Mouse (Mus musculus) stomach, embryonic 16.5 days (tissue): Measurements from ENCODE around the gene Fndc3b. TPM values are rescaled to one million over a fixed set of nuclear protein-coding genes. Genes with fewer than 3 reads are reported as not detected.

Experiments used
- ATAC-seq: fragments of 200-750 bp; cut with Nextera tagmentation; 2 replicates; pipeline ENCODE4 v1.8.0; 2017; ENCODE audit warnings: moderate number of reproducible peaks, moderate TSS enrichment; ENCODE audit not compliant: insufficient read depth, low FRiP score
- H3K27ac ChIP-seq: fragments of 300-500 bp; sonication (generic); 2 replicates; pipeline ENCODE4 v1.5.1; 2014; ENCODE audit warnings: low read length
- H3K27me3 ChIP-seq: fragments of 300-500 bp; sonication (generic); 2 replicates; pipeline ENCODE4 v1.6.1; 2014; ENCODE audit warnings: low read length, control low read depth, mixed read lengths; ENCODE audit not compliant: control insufficient read depth, insufficient read depth
- H3K36me3 ChIP-seq: fragments of 300-500 bp; sonication (generic); 2 replicates; pipeline ENCODE4 v1.6.1; 2014; ENCODE audit warnings: low read length; ENCODE audit not compliant: control insufficient read depth, insufficient read depth
- H3K4me1 ChIP-seq: fragments of 300-500 bp; sonication (generic); 2 replicates; pipeline ENCODE4 v1.6.1; 2014; ENCODE audit warnings: low read length, control low read depth, mixed read lengths; ENCODE audit not compliant: control insufficient read depth, insufficient read depth
- H3K4me2 ChIP-seq: fragments of 300-500 bp; sonication (generic); 2 replicates; pipeline ENCODE4 v1.6.1; 2014; ENCODE audit warnings: low read depth, low read length, mixed read lengths
- H3K4me3 ChIP-seq: fragments of 300-500 bp; sonication (generic); replicated peaks from 2 replicates; pipeline ENCODE4 v1.5.1; 2014; ENCODE audit warnings: mild to moderate bottlenecking, low read length
- H3K9ac ChIP-seq: fragments of 300-500 bp; sonication (generic); 2 replicates; pipeline ENCODE4 v1.6.1; 2014; ENCODE audit warnings: low read length
- H3K9me3 ChIP-seq: fragments of 300-500 bp; sonication (generic); replicated peaks from 2 replicates; pipeline ENCODE4 v1.6.1; 2016; ENCODE audit warnings: low read length, control low read depth; ENCODE audit not compliant: control insufficient read depth
- WGBS: fragments of 180-500 bp; shearing (Covaris S2); extraction: QIAGEN DNeasy Blood & Tissue Kit; methylation state at CpG from one replicate; pipeline ENCODE4 v1.1.7; 2014; 5-methylcytosine and 5-hydroxymethylcytosine counted together
- polyA plus RNA-seq: library from polyadenylated mRNA; unstranded; fragments of >200 nt; fragmentation: Nextera tagmentation; extraction: Ambion mirVana; gene quantifications from 2 replicates; pipeline ENCODE4 v1.2.1, GENCODE M21; 2015

Gene Fndc3b
- polyA plus RNA-seq, 1 experiment from 2014 or later: 28.6 TPM

DNA sequence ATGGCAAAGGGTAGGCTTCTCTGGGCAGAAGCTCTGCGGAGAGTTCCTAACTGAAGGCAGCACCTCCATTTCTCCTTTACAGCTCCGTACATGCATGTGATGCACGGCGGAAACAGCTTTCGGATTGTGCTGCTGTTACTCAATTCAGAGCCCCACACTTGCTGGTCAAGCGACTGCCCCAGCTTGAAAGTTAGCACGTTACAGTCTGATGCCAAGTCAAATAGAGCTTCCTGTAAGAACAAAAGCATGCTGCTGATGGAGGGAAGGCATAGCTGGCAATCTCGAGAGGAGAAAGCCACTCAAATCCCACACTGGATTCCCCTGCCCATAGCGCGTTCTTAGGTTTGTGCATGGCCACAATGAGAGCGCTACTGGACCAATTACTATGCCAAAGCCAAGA lies 122.5 kb downstream of the Fndc3b start:
- Histone ChIP-seq H3K4me2 (no peak overlapping the region), H3K27me3 (no peaks in the 10 kb centered on the region), H3K4me3 (no peak overlapping the region), H3K36me3 (no peaks in the 10 kb centered on the region), H3K27ac (no peak overlapping the region), H3K4me1 (peaks cover 8% of the 10 kb centered on the region; the same call in 1 of the 2 replicates), H3K9me3 (no peaks in the 10 kb centered on the region), H3K9ac (no peak overlapping the region)
- 89% methylated on average over 11 of the region's 11 CpGs for WGBS
- ATAC-seq: no peak

- no peaks in the 10 kb centered on the region for H3K27me3 ChIP-seq
- no peak overlapping the region for H3K4me3 ChIP-seq
- peaks cover 8% of the 10 kb centered on the region; the same call in 1 of the 2 replicates for H3K4me1 ChIP-seq
- 42% methylated on average over 11 of the region's 11 CpGs for WGBS
- no peak for ATAC-seq
- H3K9ac ChIP-seq: no peak overlapping the region
- peak overlapping the region; percentile 23; the same call in 1 of the 2 replicates for H3K27ac ChIP-seq
- H3K4me2 ChIP-seq: no peak overlapping the region
- H3K9me3 ChIP-seq: no peaks in the 10 kb centered on the region
- H3K36me3 ChIP-seq: no peaks in the 10 kb centered on the region
Observed at GRCm38 (mm10) chr3:27584607-27585605, 126.2 kb downstream of the Fndc3b start.

GRCm38 (mm10) chr3:27581931-27582840 lies 128.9 kb downstream of the Fndc3b start:
- no peak overlapping the region for H3K4me3 ChIP-seq
- no peaks in the 10 kb centered on the region for H3K9me3 ChIP-seq
- no peaks in the 10 kb centered on the region for H3K36me3 ChIP-seq
- 71% methylated on average over 6 of the region's 6 CpGs for WGBS
- H3K9ac ChIP-seq: no peak overlapping the region
- no peak overlapping the region for H3K4me2 ChIP-seq
- no peak for ATAC-seq
- no peaks in the 10 kb centered on the region for H3K27me3 ChIP-seq
- no peak overlapping the region for H3K27ac ChIP-seq
- H3K4me1 ChIP-seq: peaks cover 8% of the 10 kb centered on the region; the same call in 1 of the 2 replicates

DNA sequence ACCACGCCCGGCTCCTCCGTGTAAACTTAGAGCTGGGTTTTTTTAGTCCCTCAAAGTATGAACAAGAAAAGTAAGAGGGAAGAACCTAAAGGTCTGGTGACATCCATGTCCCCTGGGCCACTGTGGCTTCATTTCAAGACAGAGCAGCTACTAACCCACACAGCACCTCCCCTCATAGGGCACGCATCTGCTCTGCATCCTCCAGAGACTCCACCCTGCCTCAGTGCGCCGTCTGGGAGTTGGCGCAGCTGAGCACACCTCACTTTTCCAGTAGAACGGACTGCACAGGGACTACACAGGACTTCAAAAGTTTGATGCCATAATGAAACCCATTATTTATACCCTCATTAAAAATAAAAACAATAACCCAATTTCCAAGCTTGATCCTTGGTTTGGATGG lies 130.2 kb downstream of the Fndc3b start:
- ATAC-seq: no peak
- Histone ChIP-seq H3K27me3 (no peaks in the 10 kb centered on the region), H3K4me3 (no peak overlapping the region), H3K9ac (no peak overlapping the region), H3K4me2 (no peak overlapping the region), H3K9me3 (no peaks in the 10 kb centered on the region), H3K27ac (no peak overlapping the region), H3K4me1 (peaks cover 5% of the 10 kb centered on the region; the same call in 1 of the 2 replicates), H3K36me3 (no peaks in the 10 kb centered on the region)
- WGBS: 87% methylated on average over 8 of the region's 8 CpGs

- ATAC-seq: no peak
- no peaks in the 10 kb centered on the region for H3K36me3 ChIP-seq
- WGBS: 54% methylated on average over 7 of the region's 7 CpGs
- H3K4me2 ChIP-seq: no peak overlapping the region
- no peaks in the 10 kb centered on the region for H3K9me3 ChIP-seq
- H3K4me1 ChIP-seq: peaks cover 7% of the 10 kb centered on the region; the same call in 1 of the 2 replicates
- H3K4me3 ChIP-seq: no peak overlapping the region
- H3K27me3 ChIP-seq: no peaks in the 10 kb centered on the region
- H3K27ac ChIP-seq: no peak overlapping the region
- H3K9ac ChIP-seq: no peak overlapping the region
Observed at GRCm38 (mm10) chr3:27579894-27580613, 131.1 kb downstream of the Fndc3b start.

DNA sequence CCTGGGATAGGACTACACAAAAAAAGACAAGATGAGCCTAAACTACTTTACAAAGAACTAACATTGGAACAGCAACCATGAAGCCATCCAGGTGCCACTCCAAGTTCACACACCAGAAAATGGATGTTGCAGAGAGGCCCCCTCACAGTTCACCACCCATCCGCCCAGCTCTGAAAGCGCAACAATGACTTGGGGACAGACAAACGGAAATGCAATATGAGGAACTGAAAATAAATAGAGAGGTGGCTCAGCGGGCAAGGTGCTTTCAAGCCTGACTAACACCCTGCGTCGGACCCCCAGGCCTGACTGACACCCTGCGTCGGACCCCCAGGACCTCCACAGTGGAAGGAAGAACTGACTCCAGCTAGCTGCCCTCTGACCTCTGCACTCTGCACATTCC lies 131.9 kb downstream of the Fndc3b start:
- no peaks in the 10 kb centered on the region for H3K36me3 ChIP-seq
- no peak overlapping the region for H3K9ac ChIP-seq
- no peak overlapping the region for H3K27ac ChIP-seq
- H3K4me1 ChIP-seq: peaks cover 11% of the 10 kb centered on the region; the same call in 1 of the 2 replicates
- H3K4me2 ChIP-seq: no peak overlapping the region
- no peak overlapping the region for H3K4me3 ChIP-seq
- ATAC-seq: no peak
- H3K9me3 ChIP-seq: no peaks in the 10 kb centered on the region
- 74% methylated on average over 8 of the region's 8 CpGs for WGBS
- H3K27me3 ChIP-seq: no peaks in the 10 kb centered on the region

DNA sequence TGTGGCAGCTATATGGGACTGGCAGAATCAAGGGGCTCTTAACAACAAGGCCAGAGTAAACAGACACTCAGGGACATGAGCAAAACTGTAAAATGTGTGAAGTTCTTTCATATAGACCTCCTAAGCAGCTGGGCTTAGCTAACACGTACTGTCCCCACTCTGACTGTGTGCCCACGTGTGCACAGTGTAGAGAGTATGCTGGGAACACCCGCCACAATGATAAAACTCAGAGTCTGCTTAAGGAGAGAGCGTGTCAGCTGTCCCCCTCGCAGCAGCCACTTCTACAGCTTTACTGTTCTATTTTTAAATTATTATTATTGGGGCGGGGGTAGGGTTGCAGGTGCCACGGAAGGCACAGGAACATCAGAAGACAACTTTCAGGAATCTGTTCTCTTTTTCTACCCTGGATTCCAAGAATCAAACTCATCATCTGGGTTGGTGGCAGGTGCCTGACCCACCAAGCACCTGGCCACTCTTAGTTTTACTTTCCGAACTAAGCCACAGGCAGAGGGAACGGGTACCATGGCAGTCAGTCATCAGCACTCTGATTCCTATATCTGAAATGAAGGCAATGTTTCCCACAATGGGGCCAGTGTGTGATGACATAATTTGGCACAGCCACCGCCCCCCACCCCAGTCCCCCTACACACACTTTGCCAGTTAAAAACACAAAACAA lies 133.6 kb downstream of the Fndc3b start:
- Histone ChIP-seq H3K27me3 (no peaks in the 10 kb centered on the region), H3K36me3 (no peaks in the 10 kb centered on the region), H3K4me1 (peaks cover 29% of the 10 kb centered on the region), H3K4me3 (no peak overlapping the region), H3K9ac (no peak overlapping the region), H3K27ac (no peak overlapping the region), H3K9me3 (no peaks in the 10 kb centered on the region), H3K4me2 (no peak overlapping the region)
- WGBS: 82% methylated on average over 10 of the region's 10 CpGs
- ATAC-seq: no peak

GRCm38 (mm10) chr3:27574241-27574640 lies 136.9 kb downstream of the Fndc3b start:
- Histone ChIP-seq H3K4me2 (peak overlapping the region; percentile 39; the same call in 1 of the 2 replicates), H3K27ac (peak overlapping the region; percentile 77), H3K4me1 (peaks cover 33% of the 10 kb centered on the region), H3K4me3 (no peak overlapping the region), H3K27me3 (no peaks in the 10 kb centered on the region), H3K9ac (peak overlapping the region; percentile 16; the same call in 1 of the 2 replicates), H3K36me3 (no peaks in the 10 kb centered on the region), H3K9me3 (no peaks in the 10 kb centered on the region)
- 65% methylated on average over 9 of the region's 9 CpGs for WGBS
- ATAC-seq: 0 out of 2 replicates have a peak, but pooled peaks have one; percentile 26
